Mouse (Mus musculus): ENCODE results near the gene Apc2.

DNA sequence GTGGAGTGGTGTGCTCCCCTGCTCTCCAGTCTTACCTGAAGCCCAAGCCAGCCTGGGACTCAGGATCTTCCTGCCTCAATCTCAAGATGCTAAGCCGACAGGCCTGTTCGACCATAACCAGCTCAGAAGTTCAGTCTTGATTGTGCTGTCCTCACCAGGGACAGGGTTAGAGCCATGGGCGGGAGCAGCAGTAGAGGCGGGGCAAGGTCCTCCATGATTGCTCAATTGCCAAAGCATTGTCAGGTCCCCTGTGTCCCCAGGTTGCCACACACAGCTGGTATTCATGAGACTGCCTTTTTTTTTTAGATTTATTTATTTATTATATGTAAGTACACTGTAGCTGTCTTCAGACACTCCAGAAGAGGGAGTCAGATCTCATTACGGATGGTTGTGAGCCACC, 19.5 kb upstream of the Apc2 start:
- TF ChIP-seq EP300 (IDR thresholded peaks at IDR 0.05; ENCODE audit: low read depth) (no peak), CTCF (IDR thresholded peaks at IDR 0.05; ENCODE audit: low read depth) (no peak)
